Mouse (Mus musculus) CD8-positive naive resting alpha-beta T cell, adult 2 months (primary cell): ENCODE results near the gene Zfp526.

ENCODE experiments used
- DNase-seq, 2 experiments: peaks; one replicate each; pipeline ENCODE4 v3.0.0; 2022; ENCODE audit warnings: low read depth in 2 of 2, low spot score in 2 of 2

The Zfp526 gene

GRCm38 (mm10) chr7:25221102-25221883 lies at the start of gene Zfp526:
Zfp526 (plus strand) TSS chr7:25221425.
- DNase-seq, result peak; percentile 92 to 95

GRCm38 (mm10) chr7:25172669-25173068 lies 48.6 kb upstream of the Zfp526 start:
- DNase-seq, result no peak

GRCm38 (mm10) chr7:25174343-25174742 lies 46.9 kb upstream of the Zfp526 start:
- no peak for DNase-seq

- no peak for DNase-seq
Observed at GRCm38 (mm10) chr7:25178317-25178716, 42.9 kb upstream of the Zfp526 start.

DNA sequence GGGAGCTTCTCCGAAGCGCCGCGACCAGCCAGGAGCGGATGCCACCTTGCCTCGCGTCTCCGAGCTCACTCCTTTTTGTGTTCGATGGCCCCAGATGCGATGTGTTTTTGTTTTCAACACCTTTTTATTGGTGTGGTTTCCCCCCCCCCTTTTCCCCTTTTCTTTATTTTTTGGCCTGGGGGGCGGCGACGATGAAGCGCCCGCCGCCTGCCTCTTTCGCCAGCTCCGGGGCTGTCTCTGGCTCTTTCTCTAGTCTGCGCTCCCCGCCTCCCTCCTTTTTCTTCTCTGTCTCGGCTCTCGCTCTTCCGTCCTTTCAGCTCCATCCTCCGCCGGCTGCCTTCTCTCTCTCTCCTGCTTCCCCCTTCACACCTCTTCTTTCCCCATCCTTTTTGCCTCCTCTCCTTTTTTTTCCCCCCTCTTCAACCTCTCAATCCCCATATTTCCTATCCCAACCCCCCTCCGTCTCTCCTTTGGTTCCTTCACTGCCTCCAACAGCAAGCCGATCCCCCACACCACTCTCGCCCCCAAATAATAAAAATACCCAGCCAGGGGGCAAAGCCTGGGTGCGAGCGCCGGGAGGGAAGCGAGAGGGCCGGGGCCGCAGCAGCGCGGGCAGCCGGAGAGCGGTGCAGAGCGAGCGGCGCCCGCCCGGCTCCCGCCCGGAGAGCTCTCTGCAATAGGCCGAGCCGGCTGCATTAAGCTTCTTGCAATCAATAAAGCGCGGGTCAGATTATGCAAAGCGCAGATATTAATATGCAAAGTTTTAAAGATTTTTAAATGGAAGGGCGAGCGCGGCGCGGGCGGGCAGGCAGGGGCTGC lies 42.2 kb upstream of the Zfp526 start:
- DNase-seq, result peak in 1 of 2 experiments; percentile 8

GRCm38 (mm10) chr7:25179606-25180161 lies 41.5 kb upstream of the Zfp526 start, which contains the start of gene Pou2f2:
Pou2f2 (minus strand) TSS chr7:25179726.
- peak; percentile 51 to 55 for DNase-seq

DNA sequence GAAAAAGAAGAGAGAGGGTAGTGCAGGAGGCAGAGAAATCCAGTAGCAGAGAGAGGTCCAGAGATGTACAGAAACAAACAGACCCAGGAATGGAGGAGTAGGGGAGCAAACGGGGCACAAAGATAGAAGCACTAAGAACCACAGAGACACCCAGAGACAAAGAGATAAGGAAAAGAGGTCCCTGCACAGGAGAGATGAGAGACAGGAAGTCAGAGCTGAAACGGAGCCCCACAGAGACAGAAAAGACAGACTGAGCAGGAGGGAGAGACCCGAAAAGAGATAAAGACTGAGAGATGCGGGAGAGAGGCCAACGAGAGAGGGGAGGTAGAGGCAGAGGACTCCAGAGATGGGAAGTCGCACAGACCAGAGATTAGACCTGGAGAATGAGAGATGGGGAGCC lies 40.7 kb upstream of the Zfp526 start:
- DNase-seq, result no peak

- DNase-seq, result peak; percentile 23 to 44
Observed at GRCm38 (mm10) chr7:25181331-25181790, 39.9 kb upstream of the Zfp526 start.

GRCm38 (mm10) chr7:25181814-25182213 lies 39.4 kb upstream of the Zfp526 start:
- peak in 1 of 2 experiments; percentile 4 for DNase-seq

- no peak for DNase-seq
Observed at GRCm38 (mm10) chr7:25184091-25184490, 37.1 kb upstream of the Zfp526 start.

DNA sequence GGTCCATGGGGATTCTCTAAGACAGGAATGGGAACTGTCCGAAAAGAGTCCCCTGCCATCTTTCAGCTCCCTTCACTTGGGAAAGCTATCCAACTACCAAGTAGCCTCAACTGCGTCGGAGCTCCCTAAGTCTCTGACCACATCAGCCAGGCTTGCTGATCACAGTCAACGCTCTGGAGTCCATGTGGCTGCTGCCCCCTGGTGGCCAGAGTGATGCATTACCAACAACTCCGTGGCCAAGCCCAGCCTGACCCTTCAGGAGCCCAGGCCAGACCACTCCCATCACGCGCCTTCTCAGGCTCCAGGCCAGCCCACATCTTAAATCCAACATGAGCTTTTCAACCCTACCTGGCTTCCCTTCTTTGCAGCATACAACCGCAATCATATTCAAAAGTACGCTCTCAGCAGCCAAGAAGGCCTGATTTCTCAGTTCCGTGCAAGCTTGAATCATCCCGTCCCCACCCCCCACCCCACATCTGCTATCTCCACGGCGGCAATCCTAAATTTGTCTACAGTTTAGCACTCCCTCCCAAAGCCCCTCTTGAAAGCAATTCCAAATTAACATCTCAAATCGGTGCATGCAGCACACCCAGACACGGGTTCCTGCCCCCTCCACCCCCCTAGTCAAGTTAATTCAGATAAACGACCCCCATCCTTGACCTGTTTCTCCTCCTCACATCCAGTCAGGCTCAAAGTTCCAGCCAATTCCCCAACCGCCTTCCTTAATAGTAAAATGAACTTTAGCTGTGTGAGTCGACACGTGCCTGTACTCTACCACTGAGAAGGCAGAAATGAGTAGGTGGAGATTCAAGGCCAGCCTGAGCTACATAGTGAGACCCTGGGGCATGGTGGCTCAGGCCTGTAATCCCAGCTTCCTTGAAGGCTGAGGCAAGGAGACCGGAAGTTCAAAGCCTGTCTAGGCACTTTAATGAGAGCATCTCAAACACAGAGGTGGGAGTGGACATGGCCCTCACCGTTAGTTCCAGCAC lies 33.3 kb upstream of the Zfp526 start:
- DNase-seq, result peak; percentile 75 to 79

GRCm38 (mm10) chr7:25190806-25191205 lies 30.4 kb upstream of the Zfp526 start:
- no peak for DNase-seq

DNA sequence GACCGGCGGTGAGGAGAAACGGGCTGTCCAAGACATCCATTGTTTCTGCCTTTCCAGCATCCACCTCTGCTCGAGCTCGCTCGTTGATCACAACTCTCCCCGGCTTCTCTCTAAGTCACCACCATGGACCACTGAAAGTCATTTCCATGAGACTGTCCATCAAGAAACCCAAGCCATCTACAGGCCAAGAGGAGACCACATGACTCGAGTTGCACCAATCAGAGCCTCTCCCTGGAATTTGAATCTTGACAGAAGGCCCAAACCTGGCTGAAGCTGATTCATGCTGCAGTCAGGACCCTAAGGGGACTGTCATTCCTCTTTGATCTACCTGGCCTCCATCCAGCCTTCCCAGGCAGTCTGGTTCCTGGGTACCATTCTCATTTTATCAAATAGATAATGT lies 29.1 kb upstream of the Zfp526 start:
- DNase-seq, result no peak

- no peak for DNase-seq
Observed at GRCm38 (mm10) chr7:25195148-25195547, 26.1 kb upstream of the Zfp526 start.

- no peak for DNase-seq
Observed at GRCm38 (mm10) chr7:25196107-25196506, 25.1 kb upstream of the Zfp526 start.

DNA sequence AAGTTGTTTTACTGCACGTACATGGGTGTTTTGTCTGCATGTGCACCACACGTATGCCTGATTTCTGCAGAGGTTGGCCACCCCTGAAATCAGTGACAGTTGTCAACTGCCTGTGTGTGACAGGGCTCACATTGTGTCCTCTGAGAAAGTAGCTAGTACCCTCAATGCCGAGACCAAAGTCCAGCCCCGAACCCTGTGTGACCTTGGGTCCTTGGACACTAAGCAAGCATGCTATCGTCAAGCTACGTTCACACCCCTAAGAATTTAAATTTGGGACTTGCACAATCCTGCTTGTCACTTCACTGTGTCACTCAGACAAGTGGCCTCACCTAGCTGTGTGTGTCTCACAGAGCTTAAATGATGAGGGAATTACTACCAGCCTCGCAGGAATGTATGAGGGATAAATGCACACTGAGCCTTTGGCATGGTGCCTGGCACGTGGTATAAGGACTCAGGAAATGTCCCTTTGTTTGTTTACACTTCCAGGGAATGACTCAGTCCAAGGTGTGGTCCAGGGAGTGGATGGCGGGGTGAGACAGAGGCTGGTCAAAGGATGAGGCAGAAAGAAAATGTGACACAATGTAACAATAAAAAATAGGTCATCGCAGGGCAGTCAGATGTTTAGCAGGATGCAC lies 23.7 kb upstream of the Zfp526 start:
- DNase-seq, result no peak

DNA sequence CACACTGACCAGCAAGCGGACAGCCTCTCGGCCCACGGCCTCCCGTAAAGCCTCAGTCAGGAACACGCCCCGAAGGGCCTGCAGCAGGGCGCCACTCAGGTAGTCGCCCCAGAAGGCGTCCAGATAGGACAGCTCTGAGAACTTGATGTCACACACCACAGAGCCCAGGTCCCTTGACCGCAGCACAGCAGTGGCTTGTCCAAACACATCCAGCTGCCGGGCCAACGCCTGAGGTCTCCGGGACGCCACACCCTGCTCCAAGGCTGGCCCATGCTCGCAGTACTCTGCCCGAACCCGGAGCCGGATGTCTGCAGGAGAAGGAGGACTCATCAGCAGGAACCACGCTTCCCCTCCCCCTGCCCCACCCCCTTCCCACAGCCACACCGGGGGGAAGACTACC lies 17.6 kb upstream of the Zfp526 start:
- DNase-seq, result no peak

GRCm38 (mm10) chr7:25205355-25206093 lies 15.7 kb upstream of the Zfp526 start:
- DNase-seq, result peak; percentile 66 to 71

- DNase-seq, result no peak
Observed at GRCm38 (mm10) chr7:25206094-25206830, 15.0 kb upstream of the Zfp526 start.
